Mouse (Mus musculus) monocyte, adult 5-6 weeks (primary cell): Measurements from ENCODE around the gene Ercc8. TPM values are rescaled to one million over a fixed set of nuclear protein-coding genes. Genes with fewer than 3 reads are reported as not detected.

Experiments used
- ATAC-seq: fragments of 153-309, 156-312 bp; replicated peaks from 2 replicates; pipeline ENCODE4 v1.8.0; 2017; ENCODE audit warnings: mild to moderate bottlenecking; ENCODE audit not compliant: low TSS enrichment, insufficient number of reproducible peaks, severe bottlenecking, poor library complexity, low FRiP score
- total RNA-seq: library from RNA; stranded (forward); fragments of 200-1000, 200-491, 200-594 nt; gene quantifications from 3 replicates; pipeline ENCODE4 v1.2.3, GENCODE M21; 2017

Ercc8 gene
- total RNA-seq, 1 experiment from 2014 or later: 15.7 TPM

GRCm38 (mm10) chr13:108151782-108152181 lies 6.7 kb upstream of the Ercc8 start:
- ATAC-seq: no peak

- no peak for ATAC-seq
Observed at GRCm38 (mm10) chr13:108152650-108153372, 5.7 kb upstream of the Ercc8 start.

GRCm38 (mm10) chr13:108157156-108157555 lies 1.4 kb upstream of the Ercc8 start:
- no peak for ATAC-seq

GRCm38 (mm10) chr13:108157732-108158464 lies 633 bp upstream of the Ercc8 start:
- ATAC-seq: 0 out of 2 replicates have a peak, but pooled peaks have one; percentile 2

- ATAC-seq: no peak
Observed at GRCm38 (mm10) chr13:108159241-108159575, 677 bp downstream of the Ercc8 start.

- ATAC-seq: no peak
Observed at GRCm38 (mm10) chr13:108159963-108160362, 1.4 kb downstream of the Ercc8 start.

GRCm38 (mm10) chr13:108163912-108164311 lies 5.4 kb downstream of the Ercc8 start:
- no peak for ATAC-seq

GRCm38 (mm10) chr13:108164621-108165020 lies 6.1 kb downstream of the Ercc8 start:
- ATAC-seq: no peak

- no peak for ATAC-seq
Observed at GRCm38 (mm10) chr13:108170002-108170401, 11.5 kb downstream of the Ercc8 start.

- ATAC-seq: no peak
Observed at GRCm38 (mm10) chr13:108170511-108170910, 12.0 kb downstream of the Ercc8 start.

- ATAC-seq: no peak
Observed at GRCm38 (mm10) chr13:108179618-108180017, 21.1 kb downstream of the Ercc8 start.

GRCm38 (mm10) chr13:108180821-108181220 lies 22.3 kb downstream of the Ercc8 start:
- no peak for ATAC-seq

GRCm38 (mm10) chr13:108184743-108185255 lies 26.3 kb downstream of the Ercc8 start:
- ATAC-seq: no peak

GRCm38 (mm10) chr13:108185530-108185929 lies 27.0 kb downstream of the Ercc8 start:
- ATAC-seq: no peak

- ATAC-seq: no peak
Observed at GRCm38 (mm10) chr13:108187994-108188393, 29.5 kb downstream of the Ercc8 start.

GRCm38 (mm10) chr13:108191074-108191720 lies 32.7 kb downstream of the Ercc8 start:
- ATAC-seq: peak; percentile 63; the same call in 1 of the 2 replicates

- ATAC-seq: no peak
Observed at GRCm38 (mm10) chr13:108195474-108195873, 36.9 kb downstream of the Ercc8 start.

GRCm38 (mm10) chr13:108204857-108205256 lies 46.3 kb downstream of the Ercc8 start:
- ATAC-seq: no peak

GRCm38 (mm10) chr13:108207447-108207846 lies 48.9 kb downstream of the Ercc8 start:
- no peak for ATAC-seq
